Mouse (Mus musculus) ES-Bruce4 (cell line): ENCODE measurements around the gene Slc46a2.
A peak's percentile ranks its signal among the peaks of the same experiment; 100 is the strongest.

Experiments
- CTCF ChIP-seq: IDR thresholded peaks from one replicate; pipeline ENCODE4 v1.8.1; 2011; ENCODE audit warnings: low read depth, low read length
- EP300 ChIP-seq: IDR thresholded peaks from 2 replicates; pipeline ENCODE4 v1.6.1; 2011; ENCODE audit warnings: low read depth, low read length; ENCODE audit not compliant: insufficient read depth
- POLR2A ChIP-seq: IDR thresholded peaks from one replicate; pipeline ENCODE4 v1.8.1; 2011; ENCODE audit warnings: low read length; ENCODE audit not compliant: insufficient read depth

GRCm38 (mm10) chr4:59896000-59896399 is 18.9 kb downstream of the Slc46a2 start:
- TF ChIP-seq CTCF (no peak), POLR2A (no peak), EP300 (peak; percentile 88)
